Mouse (Mus musculus) ES-E14 (cell line): ENCODE measurements around the gene Ppp1r15a. TPM values are rescaled to one million over a fixed set of nuclear protein-coding genes. Genes with fewer than 3 reads are reported as not detected.

Experiments used
- DNase-seq: peaks from one replicate; pipeline ENCODE4 v3.0.0-alpha.2; 2013; ENCODE audit warnings: low read depth, low spot score
- H3K27ac ChIP-seq: 2 replicates; pipeline ENCODE4 v1.5.1; 2012; ENCODE audit warnings: low read depth, mild to moderate bottlenecking, low read length, moderate library complexity, mixed read lengths; ENCODE audit not compliant: poor library complexity, insufficient read depth, severe bottlenecking
- H3K36me3 ChIP-seq: 2 replicates; pipeline ENCODE4 v1.6.1; 2012; ENCODE audit warnings: mild to moderate bottlenecking, low read length, moderate library complexity, mixed read lengths; ENCODE audit not compliant: control insufficient read depth, poor library complexity, insufficient read depth, severe bottlenecking
- H3K4me1 ChIP-seq, 2 experiments: fragments of 150-350 bp in 1 of 2; sonication (generic) in 1 of 2; 2 replicates each; pipeline ENCODE4 v1.6.1; 2012; ENCODE audit warnings: low read length in 2 of 2, mild to moderate bottlenecking in 1 of 2, mixed read lengths in 1 of 2; ENCODE audit not compliant: control insufficient read depth in 2 of 2, insufficient read depth in 2 of 2, poor library complexity in 1 of 2
- H3K4me3 ChIP-seq, 2 experiments: fragments of 150-350 bp in 1 of 2; sonication (generic) in 1 of 2; 2 replicates each; pipeline ENCODE4 v1.5.1; 2012; ENCODE audit warnings: low read length in 2 of 2, low read depth in 1 of 2, mild to moderate bottlenecking in 1 of 2, mixed read lengths in 1 of 2; ENCODE audit not compliant: insufficient read depth in 1 of 2, poor library complexity in 1 of 2, severe bottlenecking in 1 of 2
- H3K9ac ChIP-seq: 2 replicates; pipeline ENCODE4 v1.6.1; 2012; ENCODE audit warnings: low read depth, mild to moderate bottlenecking, low read length, mixed read lengths; ENCODE audit not compliant: poor library complexity, insufficient read depth, severe bottlenecking
- H3K9me3 ChIP-seq: fragments of 150-350 bp; sonication (generic); 2 replicates; pipeline ENCODE4 v1.6.1; 2012; ENCODE audit warnings: low read depth, mild to moderate bottlenecking, low read length; ENCODE audit not compliant: control insufficient read depth, insufficient read depth
- CHD2 ChIP-seq: IDR thresholded peaks from 2 replicates; pipeline ENCODE4 v1.6.1; 2014; ENCODE audit warnings: mild to moderate bottlenecking, low read depth, low read length, inconsistent platforms
- HCFC1 ChIP-seq: IDR thresholded peaks from 2 replicates; pipeline ENCODE4 v1.6.1; 2012; ENCODE audit warnings: low read length, inconsistent platforms, borderline replicate concordance; ENCODE audit not compliant: insufficient read depth
- MAFK ChIP-seq: IDR thresholded peaks from 2 replicates; pipeline ENCODE4 v1.6.1; 2014; ENCODE audit warnings: mild to moderate bottlenecking, low read depth, low read length, inconsistent platforms; ENCODE audit not compliant: insufficient read depth
- ZC3H11A ChIP-seq: IDR thresholded peaks from 2 replicates; pipeline ENCODE4 v1.6.1; 2012; ENCODE audit warnings: low read depth, mild to moderate bottlenecking, inconsistent platforms, low read length, borderline replicate concordance
- ZNF384 ChIP-seq: IDR thresholded peaks from 2 replicates; pipeline ENCODE4 v1.6.1; 2012; ENCODE audit warnings: low read depth, low read length, inconsistent platforms
- in situ Hi-C, 2 experiments: fragments of 600-800 bp; cut with MboI; formaldehyde crosslinking; loops; one replicate each; pipeline ENCODE4 v1.15.1; 2025; ENCODE audit warnings: low sequenced_read_pairs in 2 of 2, inconsistent platforms in 1 of 2; ENCODE audit not compliant: unreplicated experiment in 2 of 2
- total RNA-seq: library from RNA; depleted of rRNA; stranded (reverse); fragments of 300-350 nt; gene quantifications from 2 replicates; pipeline ENCODE4 v1.2.3, GENCODE M21; 2012

Gene Ppp1r15a
- total RNA-seq, 1 experiment = 37.9 TPM

- Histone ChIP-seq H3K9me3 (no peaks in the 10 kb centered on the region), H3K4me1 (peaks cover 6 to 16% of the 10 kb centered on the region in 2 experiments; a peak in 3 of 4 replicates), H3K27ac (no peak overlapping the region), H3K9ac (no peak overlapping the region), H3K36me3 (peaks cover 15% of the 10 kb centered on the region), H3K4me3 (no peak overlapping the region)
- no peak for DNase-seq
- TF ChIP-seq HCFC1 (no peak), ZC3H11A (no peak), CHD2 (no peak), ZNF384 (no peak), MAFK (no peak)
- in situ Hi-C loops = no loop called here
Observed at GRCm38 (mm10) chr7:45492951-45493350, 33.1 kb downstream of the Ppp1r15a start.

DNA sequence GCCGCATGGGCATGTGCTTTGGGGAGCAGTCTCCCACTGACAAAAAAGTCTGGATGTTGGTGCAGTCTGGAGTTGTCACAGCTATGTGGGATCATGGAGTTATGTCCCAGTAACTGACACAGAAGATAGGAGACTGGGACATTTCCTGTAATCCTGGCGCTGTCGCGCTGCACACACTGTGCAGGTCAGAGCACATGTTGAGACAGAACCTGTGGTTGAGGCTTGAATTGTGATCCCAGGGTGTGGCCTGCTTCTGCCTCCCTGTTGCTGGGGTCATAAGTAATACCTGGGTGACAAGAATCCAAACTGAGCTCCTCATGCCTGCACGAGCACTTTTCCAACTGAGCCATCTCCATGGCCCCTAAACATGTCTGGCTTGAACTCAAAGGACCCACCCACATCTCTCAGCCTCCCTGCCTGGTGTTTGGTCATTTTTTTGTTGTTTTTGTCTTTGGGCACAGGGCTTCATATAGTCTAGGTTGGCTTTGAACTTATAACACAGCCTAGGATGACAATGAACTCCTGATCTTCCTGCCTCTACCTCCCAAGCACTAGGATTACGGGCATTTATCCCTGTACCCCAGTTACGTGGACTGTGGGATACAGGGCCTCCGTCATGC, 33.7 kb downstream of the Ppp1r15a start:
- H3K4me1 ChIP-seq = peaks cover 6 to 16% of the 10 kb centered on the region in 2 experiments; a peak in 3 of 4 replicates
- no peak for TF ChIP-seq ZC3H11A
- no peak for TF ChIP-seq MAFK
- TF ChIP-seq ZNF384 = no peak
- no peak for TF ChIP-seq CHD2
- H3K4me3 ChIP-seq = no peak overlapping the region
- H3K27ac ChIP-seq = no peak overlapping the region
- in situ Hi-C loops = no loop called here
- H3K9ac ChIP-seq = no peak overlapping the region
- DNase-seq = no peak
- no peaks in the 10 kb centered on the region for H3K9me3 ChIP-seq
- H3K36me3 ChIP-seq = peaks cover 11% of the 10 kb centered on the region; the same call in 1 of the 2 replicates

DNA sequence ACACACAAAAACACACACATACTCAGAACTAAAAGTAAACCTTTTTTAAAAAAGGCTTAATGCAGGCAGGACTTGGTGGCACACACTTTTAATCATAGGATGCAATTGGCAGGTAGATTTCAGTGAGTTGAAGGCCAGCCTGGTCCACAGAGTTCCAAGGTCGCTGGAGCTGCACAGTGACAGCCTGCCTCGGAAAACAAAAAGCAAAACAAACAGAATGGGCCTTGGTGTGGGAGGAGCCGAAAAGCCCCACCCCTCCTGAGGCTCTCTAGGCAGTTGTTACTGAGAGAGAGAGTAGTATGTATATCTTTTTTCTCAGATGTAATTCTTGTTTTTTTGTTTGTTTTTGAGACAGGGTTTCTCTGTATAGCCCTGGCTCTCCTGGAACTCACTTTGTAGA, 34.8 kb downstream of the Ppp1r15a start:
- no peak overlapping the region for H3K4me3 ChIP-seq
- H3K9ac ChIP-seq = no peak overlapping the region; the same call in 1 of the 2 replicates
- no peak for DNase-seq
- H3K4me1 ChIP-seq = peaks cover 6 to 18% of the 10 kb centered on the region in 2 experiments; a peak in 3 of 4 replicates
- in situ Hi-C loops = no loop called here
- TF ChIP-seq ZC3H11A (no peak), CHD2 (no peak), MAFK (no peak), HCFC1 (no peak), ZNF384 (no peak)
- H3K9me3 ChIP-seq = no peaks in the 10 kb centered on the region
- H3K36me3 ChIP-seq = peaks cover 11% of the 10 kb centered on the region; the same call in 1 of the 2 replicates
- no peak overlapping the region for H3K27ac ChIP-seq

DNA sequence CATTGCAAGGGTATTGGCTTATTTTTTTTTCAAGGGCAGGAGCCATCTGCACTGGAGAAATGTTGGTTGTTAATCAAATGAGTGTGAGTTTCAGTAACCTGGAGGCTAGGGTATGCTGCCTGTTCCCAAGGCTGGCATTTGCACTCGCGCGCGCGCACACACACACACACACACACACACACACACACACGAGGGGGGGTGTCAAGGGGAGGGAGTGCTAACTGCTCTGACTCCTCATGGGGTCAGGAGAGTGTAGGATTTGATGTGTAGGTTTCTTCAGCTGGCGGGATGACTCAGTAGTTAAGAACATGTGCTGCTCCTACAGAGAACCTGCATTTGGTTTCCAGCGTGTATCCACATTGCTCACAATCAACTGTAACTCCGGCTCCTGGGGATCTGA, 35.2 kb downstream of the Ppp1r15a start:
- Histone ChIP-seq H3K4me1 (peaks cover 6 to 19% of the 10 kb centered on the region in 2 experiments; a peak in 3 of 4 replicates), H3K9ac (no peak overlapping the region; the same call in 1 of the 2 replicates), H3K9me3 (no peaks in the 10 kb centered on the region), H3K4me3 (no peak overlapping the region), H3K27ac (no peak overlapping the region), H3K36me3 (peaks cover 10% of the 10 kb centered on the region; the same call in 1 of the 2 replicates)
- TF ChIP-seq MAFK (no peak), ZC3H11A (no peak), HCFC1 (no peak), CHD2 (no peak), ZNF384 (no peak)
- DNase-seq = no peak
- in situ Hi-C loops = no loop called here
